Mouse (Mus musculus): ENCODE measurements around the gene Zfp317. TPM values are rescaled to one million over a fixed set of nuclear protein-coding genes. Genes with fewer than 3 reads are reported as not detected.
A peak's percentile ranks its signal among the peaks of the same experiment; 100 is the strongest.
"Not testable (repeated sequence)": the region's sequence is repeated elsewhere in the genome, so short reads cannot be mapped to it uniquely, and the experiment has no call there.

The Zfp317 gene
- polyA plus RNA-seq (2014; fragmentation: Nextera tagmentation; extraction: Ambion mirVana): 23.3 and 39.1 TPM in 2 replicates

- Histone ChIP-seq H3K9ac (ENCODE audit: low read depth, low read length) (peak within 1 kb of the TSS; percentile 66), H3K27ac (ENCODE audit: low read depth, low read length) (peak within 1 kb of the TSS; percentile 91), H3K27me3 (ENCODE audit: control insufficient read depth, insufficient read depth, low read length) (no peaks in the 10 kb centered on the region), H3K36me3 (ENCODE audit: control insufficient read depth, insufficient read depth, low read length) (peaks cover 9% of the 10 kb centered on the region; the same call in 1 of the 2 replicates), H3K4me1 (ENCODE audit: control insufficient read depth, insufficient read depth, low read length) (no peaks in the 10 kb centered on the region), H3K4me3 (ENCODE audit: low read length) (peak within 1 kb of the TSS; percentile 65), H3K4me2 (replicated peaks; ENCODE audit: low read depth, low read length) (peak within 1 kb of the TSS; percentile 36), H3K9me3 (ENCODE audit: control insufficient read depth, low read length) (no peaks in the 10 kb centered on the region)
- WGBS: 2% methylated on average over 35 of the region's 35 CpGs
- ATAC-seq (ENCODE audit: low FRiP score, low TSS enrichment): peak; percentile 99
These were observed at the start of gene Zfp317 for GRCm38 (mm10) chr9:19621843-19622822. TSS of gene Zfp317 (plus strand) at chr9:19622102.

GRCm38 (mm10) chr9:19582317-19582716 is 39.6 kb upstream of the Zfp317 start, which contains the start of gene Olfr855:
TSS of gene Olfr855 (plus strand) at chr9:19582617.
- Histone ChIP-seq H3K9me3 (ENCODE audit: control insufficient read depth, low read length) (no peaks in the 10 kb centered on the region), H3K27ac (ENCODE audit: low read depth, low read length) (no peak within 1 kb of the TSS), H3K4me3 (ENCODE audit: low read length) (no peak within 1 kb of the TSS), H3K9ac (ENCODE audit: low read depth, low read length) (no peak within 1 kb of the TSS), H3K4me1 (ENCODE audit: control insufficient read depth, insufficient read depth, low read length) (no peaks in the 10 kb centered on the region), H3K27me3 (ENCODE audit: control insufficient read depth, insufficient read depth, low read length) (no peaks in the 10 kb centered on the region), H3K4me2 (replicated peaks; ENCODE audit: low read depth, low read length) (no peak within 1 kb of the TSS), H3K36me3 (ENCODE audit: control insufficient read depth, insufficient read depth, low read length) (no peaks in the 10 kb centered on the region)
- ATAC-seq (ENCODE audit: low FRiP score, low TSS enrichment): no peak

- Histone ChIP-seq H3K27ac (ENCODE audit: low read depth, low read length) (no peak overlapping the region), H3K9me3 (ENCODE audit: control insufficient read depth, low read length) (no peaks in the 10 kb centered on the region), H3K27me3 (ENCODE audit: control insufficient read depth, insufficient read depth, low read length) (no peaks in the 10 kb centered on the region), H3K4me1 (ENCODE audit: control insufficient read depth, insufficient read depth, low read length) (no peaks in the 10 kb centered on the region), H3K4me2 (replicated peaks; ENCODE audit: low read depth, low read length) (no peak overlapping the region), H3K36me3 (ENCODE audit: control insufficient read depth, insufficient read depth, low read length) (peaks cover 9% of the 10 kb centered on the region; the same call in 1 of the 2 replicates), H3K9ac (ENCODE audit: low read depth, low read length) (no peak overlapping the region), H3K4me3 (ENCODE audit: low read length) (no peak overlapping the region)
- WGBS: 95% methylated on average over 3 of the region's 3 CpGs
- ATAC-seq (ENCODE audit: low FRiP score, low TSS enrichment): no peak
These were observed 605 bp upstream of the Zfp317 start for GRCm38 (mm10) chr9:19621297-19621696.

GRCm38 (mm10) chr9:19629574-19629973 is 7.7 kb downstream of the Zfp317 start:
- Histone ChIP-seq H3K27me3 (ENCODE audit: control insufficient read depth, insufficient read depth, low read length) (no peaks in the 10 kb centered on the region), H3K4me2 (replicated peaks; ENCODE audit: low read depth, low read length) (no peak overlapping the region), H3K4me1 (ENCODE audit: control insufficient read depth, insufficient read depth, low read length) (no peaks in the 10 kb centered on the region), H3K4me3 (ENCODE audit: low read length) (no peak overlapping the region), H3K9ac (ENCODE audit: low read depth, low read length) (no peak overlapping the region), H3K27ac (ENCODE audit: low read depth, low read length) (no peak overlapping the region), H3K9me3 (ENCODE audit: control insufficient read depth, low read length) (no peaks in the 10 kb centered on the region), H3K36me3 (ENCODE audit: control insufficient read depth, insufficient read depth, low read length) (peaks cover 26% of the 10 kb centered on the region)
- no peak for ATAC-seq (ENCODE audit: low FRiP score, low TSS enrichment)

- 94% methylated on average over 3 of the region's 3 CpGs for WGBS
- Histone ChIP-seq H3K9ac (ENCODE audit: low read depth, low read length) (no peak overlapping the region), H3K27me3 (ENCODE audit: control insufficient read depth, insufficient read depth, low read length) (no peaks in the 10 kb centered on the region), H3K27ac (ENCODE audit: low read depth, low read length) (no peak overlapping the region), H3K4me3 (ENCODE audit: low read length) (no peak overlapping the region), H3K36me3 (ENCODE audit: control insufficient read depth, insufficient read depth, low read length) (peaks cover 60% of the 10 kb centered on the region), H3K4me2 (replicated peaks; ENCODE audit: low read depth, low read length) (no peak overlapping the region), H3K9me3 (ENCODE audit: control insufficient read depth, low read length) (no peaks in the 10 kb centered on the region), H3K4me1 (ENCODE audit: control insufficient read depth, insufficient read depth, low read length) (no peaks in the 10 kb centered on the region)
- no peak for ATAC-seq (ENCODE audit: low FRiP score, low TSS enrichment)
These were observed 23.3 kb downstream of the Zfp317 start for GRCm38 (mm10) chr9:19645193-19645592.

GRCm38 (mm10) chr9:19690281-19690680 is 68.4 kb downstream of the Zfp317 start:
- Histone ChIP-seq H3K4me3 (ENCODE audit: low read length) (no peak overlapping the region), H3K36me3 (ENCODE audit: control insufficient read depth, insufficient read depth, low read length) (no peaks in the 10 kb centered on the region), H3K27ac (ENCODE audit: low read depth, low read length) (no peak overlapping the region), H3K4me2 (replicated peaks; ENCODE audit: low read depth, low read length) (no peak overlapping the region), H3K4me1 (ENCODE audit: control insufficient read depth, insufficient read depth, low read length) (no peaks in the 10 kb centered on the region), H3K9me3 (ENCODE audit: control insufficient read depth, low read length) (peaks cover 4% of the 10 kb centered on the region; the same call in 1 of the 2 replicates), H3K9ac (ENCODE audit: low read depth, low read length) (no peak overlapping the region), H3K27me3 (ENCODE audit: control insufficient read depth, insufficient read depth, low read length) (no peaks in the 10 kb centered on the region)
- ATAC-seq (ENCODE audit: low FRiP score, low TSS enrichment): no peak
- 83% methylated on average over 6 of the region's 6 CpGs for WGBS

GRCm38 (mm10) chr9:19691426-19691825 is 69.5 kb downstream of the Zfp317 start:
- Histone ChIP-seq H3K4me3 (ENCODE audit: low read length) (no peak overlapping the region), H3K27ac (ENCODE audit: low read depth, low read length) (no peak overlapping the region), H3K36me3 (ENCODE audit: control insufficient read depth, insufficient read depth, low read length) (no peaks in the 10 kb centered on the region), H3K4me2 (replicated peaks; ENCODE audit: low read depth, low read length) (no peak overlapping the region), H3K27me3 (ENCODE audit: control insufficient read depth, insufficient read depth, low read length) (no peaks in the 10 kb centered on the region), H3K9ac (ENCODE audit: low read depth, low read length) (no peak overlapping the region), H3K4me1 (ENCODE audit: control insufficient read depth, insufficient read depth, low read length) (no peaks in the 10 kb centered on the region), H3K9me3 (ENCODE audit: control insufficient read depth, low read length) (peaks cover 4% of the 10 kb centered on the region; the same call in 1 of the 2 replicates)
- 84% methylated on average over 1 of the region's 1 CpGs for WGBS
- no peak for ATAC-seq (ENCODE audit: low FRiP score, low TSS enrichment)

- Histone ChIP-seq H3K4me2 (replicated peaks; ENCODE audit: low read depth, low read length) (no peak overlapping the region), H3K4me3 (ENCODE audit: low read length) (no peak overlapping the region), H3K27ac (ENCODE audit: low read depth, low read length) (no peak overlapping the region), H3K27me3 (ENCODE audit: control insufficient read depth, insufficient read depth, low read length) (no peaks in the 10 kb centered on the region), H3K4me1 (ENCODE audit: control insufficient read depth, insufficient read depth, low read length) (no peaks in the 10 kb centered on the region), H3K9ac (ENCODE audit: low read depth, low read length) (no peak overlapping the region), H3K9me3 (ENCODE audit: control insufficient read depth, low read length) (peaks cover 4% of the 10 kb centered on the region; the same call in 1 of the 2 replicates), H3K36me3 (ENCODE audit: control insufficient read depth, insufficient read depth, low read length) (no peaks in the 10 kb centered on the region)
- 86% methylated on average over 2 of the region's 2 CpGs for WGBS
- no peak for ATAC-seq (ENCODE audit: low FRiP score, low TSS enrichment)
These were observed 70.5 kb downstream of the Zfp317 start for GRCm38 (mm10) chr9:19692430-19692829.

- not testable (repeated sequence) for H3K27ac ChIP-seq (ENCODE audit: low read depth, low read length); H3K9me3 ChIP-seq (ENCODE audit: control insufficient read depth, low read length); H3K4me2 ChIP-seq (replicated peaks; ENCODE audit: low read depth, low read length); ATAC-seq (ENCODE audit: low FRiP score, low TSS enrichment); H3K4me3 ChIP-seq (ENCODE audit: low read length); H3K27me3 ChIP-seq (ENCODE audit: control insufficient read depth, insufficient read depth, low read length); H3K36me3 ChIP-seq (ENCODE audit: control insufficient read depth, insufficient read depth, low read length); H3K4me1 ChIP-seq (ENCODE audit: control insufficient read depth, insufficient read depth, low read length); H3K9ac ChIP-seq (ENCODE audit: low read depth, low read length)
- 68% methylated on average over 2 of the region's 2 CpGs for WGBS
These were observed 72.4 kb downstream of the Zfp317 start for GRCm38 (mm10) chr9:19694285-19694684.
